Mouse (Mus musculus) right cerebral cortex, adult 2 months (tissue): ENCODE results near the gene Gm42742.

Experiments
- DNase-seq, 2 experiments: peaks; one replicate each; pipeline ENCODE4 v3.0.0; 2021 to 2022; ENCODE audit warnings: low spot score in 2 of 2

Gene Gm42742

GRCm38 (mm10) chr7:127020031-127020430 is 866 bp downstream of the Gm42742 start:
- DNase-seq: peak in 1 of 2 experiments; percentile 29

- DNase-seq: no peak
These were observed 1.5 kb downstream of the Gm42742 start for GRCm38 (mm10) chr7:127019306-127019960.

GRCm38 (mm10) chr7:127018416-127019305 is 2.2 kb downstream of the Gm42742 start:
- no peak for DNase-seq

GRCm38 (mm10) chr7:127017950-127018345 is 2.9 kb downstream of the Gm42742 start:
- DNase-seq: no peak

GRCm38 (mm10) chr7:127016971-127017949 is 3.6 kb downstream of the Gm42742 start, which contains the start of gene Pagr1a:
Pagr1a (minus strand) TSS chr7:127017352.
- peak; percentile 97 to 98 for DNase-seq

GRCm38 (mm10) chr7:127016486-127016938 is 4.4 kb downstream of the Gm42742 start:
- peak; percentile 55 to 69 for DNase-seq

- DNase-seq: no peak
These were observed 4.6 kb downstream of the Gm42742 start, which contains the start of gene Pagr1b for GRCm38 (mm10) chr7:127016481-127016485. Pagr1b (minus strand) TSS chr7:127016484.

GRCm38 (mm10) chr7:127016081-127016480 is 4.8 kb downstream of the Gm42742 start:
- no peak for DNase-seq

GRCm38 (mm10) chr7:127014993-127015392 is 5.9 kb downstream of the Gm42742 start:
- DNase-seq: no peak

- no peak for DNase-seq
These were observed 6.6 kb downstream of the Gm42742 start, which contains the start of gene Mvp for GRCm38 (mm10) chr7:127014320-127014719. Mvp (minus strand) TSS chr7:127014621.

- no peak for DNase-seq
These were observed 7.5 kb downstream of the Gm42742 start for GRCm38 (mm10) chr7:127013385-127013784.

GRCm38 (mm10) chr7:127012845-127013244 is 8.1 kb downstream of the Gm42742 start:
- no peak for DNase-seq

GRCm38 (mm10) chr7:127012374-127012773 is 8.5 kb downstream of the Gm42742 start:
- no peak for DNase-seq

- no peak for DNase-seq
These were observed 9.2 kb downstream of the Gm42742 start for GRCm38 (mm10) chr7:127011717-127012116.

- no peak for DNase-seq
These were observed 9.8 kb downstream of the Gm42742 start for GRCm38 (mm10) chr7:127011051-127011450.

GRCm38 (mm10) chr7:127009307-127010085 is 11.4 kb downstream of the Gm42742 start:
- DNase-seq: no peak

GRCm38 (mm10) chr7:127008239-127009019 is 12.5 kb downstream of the Gm42742 start:
- DNase-seq: peak; percentile 74 to 79

GRCm38 (mm10) chr7:127007313-127008024 is 13.4 kb downstream of the Gm42742 start:
- DNase-seq: no peak

- DNase-seq: no peak
These were observed 16.6 kb downstream of the Gm42742 start for GRCm38 (mm10) chr7:127004122-127004875.
